Mouse (Mus musculus): ENCODE measurements around the gene Insl5. TPM values are rescaled to one million over a fixed set of nuclear protein-coding genes. Genes with fewer than 3 reads are reported as not detected.

Insl5 gene
- polyA plus RNA-seq (2015; fragmentation: Nextera tagmentation; extraction: Ambion mirVana): 0.32 and 0.69 TPM in 2 replicates

GRCm38 (mm10) chr4:103026621-103027020 is at the start of gene Insl5:
Gene Insl5 (minus strand): TSS chr4:103026842.
- H3K4me2 ChIP-seq (ENCODE audit: low read length): no peak within 1 kb of the TSS
- H3K9me3 ChIP-seq (ENCODE audit: control insufficient read depth, low read length): no peaks in the 10 kb centered on the region
- 96% methylated on average over 4 of the region's 4 CpGs for WGBS
- H3K9ac ChIP-seq (ENCODE audit: low read depth, low read length): no peak within 1 kb of the TSS
- H3K4me1 ChIP-seq (ENCODE audit: control insufficient read depth, insufficient read depth, low read depth, low read length): no peaks in the 10 kb centered on the region
- H3K27me3 ChIP-seq (replicated peaks; ENCODE audit: control insufficient read depth, insufficient read depth, low read length): no peaks in the 10 kb centered on the region
- H3K4me3 ChIP-seq (ENCODE audit: low read length): no peak within 1 kb of the TSS
- H3K36me3 ChIP-seq (ENCODE audit: control insufficient read depth, insufficient read depth, low read length): no peaks in the 10 kb centered on the region
- ATAC-seq: no peak
- H3K27ac ChIP-seq (ENCODE audit: low read depth, low read length): no peak within 1 kb of the TSS

- H3K36me3 ChIP-seq (ENCODE audit: control insufficient read depth, insufficient read depth, low read length): no peaks in the 10 kb centered on the region
These were observed 44.0 kb upstream of the Insl5 start for GRCm38 (mm10) chr4:103070631-103071030.

GRCm38 (mm10) chr4:103067906-103068655 is 41.4 kb upstream of the Insl5 start:
- Histone ChIP-seq H3K4me3 (ENCODE audit: low read length) (no peak overlapping the region), H3K4me1 (ENCODE audit: control insufficient read depth, insufficient read depth, low read depth, low read length) (no peaks in the 10 kb centered on the region), H3K27ac (ENCODE audit: low read depth, low read length) (no peak overlapping the region), H3K9ac (ENCODE audit: low read depth, low read length) (no peak overlapping the region), H3K9me3 (ENCODE audit: control insufficient read depth, low read length) (no peaks in the 10 kb centered on the region), H3K36me3 (ENCODE audit: control insufficient read depth, insufficient read depth, low read length) (no peaks in the 10 kb centered on the region), H3K27me3 (replicated peaks; ENCODE audit: control insufficient read depth, insufficient read depth, low read length) (no peaks in the 10 kb centered on the region), H3K4me2 (ENCODE audit: low read length) (no peak overlapping the region)
- WGBS: 55% methylated on average over 6 of the region's 6 CpGs
- no peak for ATAC-seq

More at GRCm38 (mm10) chr4:103070631-103071030, 44.0 kb upstream of the Insl5 start:
- WGBS: 81% methylated on average over 3 of the region's 3 CpGs
- no peaks in the 10 kb centered on the region for H3K27me3 ChIP-seq (replicated peaks; ENCODE audit: control insufficient read depth, insufficient read depth, low read length)
- no peak overlapping the region for H3K27ac ChIP-seq (ENCODE audit: low read depth, low read length)
- H3K9ac ChIP-seq (ENCODE audit: low read depth, low read length): no peak overlapping the region
- ATAC-seq: no peak
- no peaks in the 10 kb centered on the region for H3K9me3 ChIP-seq (ENCODE audit: control insufficient read depth, low read length)
- H3K4me1 ChIP-seq (ENCODE audit: control insufficient read depth, insufficient read depth, low read depth, low read length): no peaks in the 10 kb centered on the region
- H3K4me3 ChIP-seq (ENCODE audit: low read length): no peak overlapping the region
- H3K4me2 ChIP-seq (ENCODE audit: low read length): no peak overlapping the region

GRCm38 (mm10) chr4:103064976-103065375 is 38.3 kb upstream of the Insl5 start:
- no peak overlapping the region for H3K4me2 ChIP-seq (ENCODE audit: low read length)
- H3K4me1 ChIP-seq (ENCODE audit: control insufficient read depth, insufficient read depth, low read depth, low read length): no peaks in the 10 kb centered on the region
- H3K36me3 ChIP-seq (ENCODE audit: control insufficient read depth, insufficient read depth, low read length): no peaks in the 10 kb centered on the region
- 93% methylated on average over 5 of the region's 5 CpGs for WGBS
- no peak overlapping the region for H3K9ac ChIP-seq (ENCODE audit: low read depth, low read length)
- ATAC-seq: no peak
- no peak overlapping the region for H3K4me3 ChIP-seq (ENCODE audit: low read length)
- no peak overlapping the region for H3K27ac ChIP-seq (ENCODE audit: low read depth, low read length)
- no peaks in the 10 kb centered on the region for H3K9me3 ChIP-seq (ENCODE audit: control insufficient read depth, low read length)
- H3K27me3 ChIP-seq (replicated peaks; ENCODE audit: control insufficient read depth, insufficient read depth, low read length): no peaks in the 10 kb centered on the region

- Histone ChIP-seq H3K9ac (ENCODE audit: low read depth, low read length) (no peak overlapping the region), H3K36me3 (ENCODE audit: control insufficient read depth, insufficient read depth, low read length) (no peaks in the 10 kb centered on the region), H3K4me3 (ENCODE audit: low read length) (no peak overlapping the region), H3K4me1 (ENCODE audit: control insufficient read depth, insufficient read depth, low read depth, low read length) (no peaks in the 10 kb centered on the region), H3K27ac (ENCODE audit: low read depth, low read length) (no peak overlapping the region), H3K27me3 (replicated peaks; ENCODE audit: control insufficient read depth, insufficient read depth, low read length) (no peaks in the 10 kb centered on the region), H3K4me2 (ENCODE audit: low read length) (no peak overlapping the region), H3K9me3 (ENCODE audit: control insufficient read depth, low read length) (no peaks in the 10 kb centered on the region)
- ATAC-seq: no peak
- WGBS: 85% methylated on average over 2 of the region's 2 CpGs
These were observed 37.8 kb upstream of the Insl5 start for GRCm38 (mm10) chr4:103064421-103064820.

- Histone ChIP-seq H3K4me1 (ENCODE audit: control insufficient read depth, insufficient read depth, low read depth, low read length) (no peaks in the 10 kb centered on the region), H3K9me3 (ENCODE audit: control insufficient read depth, low read length) (no peaks in the 10 kb centered on the region), H3K36me3 (ENCODE audit: control insufficient read depth, insufficient read depth, low read length) (no peaks in the 10 kb centered on the region), H3K27ac (ENCODE audit: low read depth, low read length) (no peak overlapping the region), H3K9ac (ENCODE audit: low read depth, low read length) (no peak overlapping the region), H3K4me2 (ENCODE audit: low read length) (no peak overlapping the region), H3K4me3 (ENCODE audit: low read length) (no peak overlapping the region), H3K27me3 (replicated peaks; ENCODE audit: control insufficient read depth, insufficient read depth, low read length) (no peaks in the 10 kb centered on the region)
- 89% methylated on average over 5 of the region's 5 CpGs for WGBS
- ATAC-seq: no peak
These were observed 30.3 kb upstream of the Insl5 start for GRCm38 (mm10) chr4:103056909-103057308.

- no peak for ATAC-seq
- Histone ChIP-seq H3K4me1 (ENCODE audit: control insufficient read depth, insufficient read depth, low read depth, low read length) (no peaks in the 10 kb centered on the region), H3K4me3 (ENCODE audit: low read length) (no peak overlapping the region), H3K27ac (ENCODE audit: low read depth, low read length) (no peak overlapping the region), H3K9me3 (ENCODE audit: control insufficient read depth, low read length) (no peaks in the 10 kb centered on the region), H3K27me3 (replicated peaks; ENCODE audit: control insufficient read depth, insufficient read depth, low read length) (no peaks in the 10 kb centered on the region), H3K36me3 (ENCODE audit: control insufficient read depth, insufficient read depth, low read length) (no peaks in the 10 kb centered on the region), H3K9ac (ENCODE audit: low read depth, low read length) (no peak overlapping the region), H3K4me2 (ENCODE audit: low read length) (no peak overlapping the region)
- 90% methylated on average over 11 of the region's 11 CpGs for WGBS
These were observed 21.4 kb upstream of the Insl5 start for GRCm38 (mm10) chr4:103048046-103048445.

- Histone ChIP-seq H3K9me3 (ENCODE audit: control insufficient read depth, low read length) (no peaks in the 10 kb centered on the region), H3K4me2 (ENCODE audit: low read length) (no peak overlapping the region), H3K9ac (ENCODE audit: low read depth, low read length) (no peak overlapping the region), H3K4me3 (ENCODE audit: low read length) (no peak overlapping the region), H3K27ac (ENCODE audit: low read depth, low read length) (no peak overlapping the region), H3K36me3 (ENCODE audit: control insufficient read depth, insufficient read depth, low read length) (no peaks in the 10 kb centered on the region), H3K27me3 (replicated peaks; ENCODE audit: control insufficient read depth, insufficient read depth, low read length) (no peaks in the 10 kb centered on the region), H3K4me1 (ENCODE audit: control insufficient read depth, insufficient read depth, low read depth, low read length) (no peaks in the 10 kb centered on the region)
- no peak for ATAC-seq
- WGBS: 93% methylated on average over 11 of the region's 11 CpGs
These were observed 16.4 kb upstream of the Insl5 start for GRCm38 (mm10) chr4:103042997-103043396.

- Histone ChIP-seq H3K9ac (ENCODE audit: low read depth, low read length) (no peak overlapping the region), H3K4me2 (ENCODE audit: low read length) (no peak overlapping the region), H3K4me3 (ENCODE audit: low read length) (no peak overlapping the region), H3K9me3 (ENCODE audit: control insufficient read depth, low read length) (no peaks in the 10 kb centered on the region), H3K27ac (ENCODE audit: low read depth, low read length) (no peak overlapping the region), H3K4me1 (ENCODE audit: control insufficient read depth, insufficient read depth, low read depth, low read length) (no peaks in the 10 kb centered on the region), H3K27me3 (replicated peaks; ENCODE audit: control insufficient read depth, insufficient read depth, low read length) (no peaks in the 10 kb centered on the region), H3K36me3 (ENCODE audit: control insufficient read depth, insufficient read depth, low read length) (no peaks in the 10 kb centered on the region)
- ATAC-seq: no peak
- 86% methylated on average over 5 of the region's 5 CpGs for WGBS
These were observed 13.2 kb upstream of the Insl5 start for GRCm38 (mm10) chr4:103039838-103040191.
